Mouse (Mus musculus) heart, postnatal 0 days (tissue): Measurements from ENCODE around the gene Carmil1.

Experiments used
- CTCF ChIP-seq: IDR thresholded peaks from 2 replicates; pipeline ENCODE4 v1.5.1; 2016; ENCODE audit warnings: antibody characterized with exemption, control low read depth, low read depth
- EP300 ChIP-seq: IDR thresholded peaks from 2 replicates; pipeline ENCODE4 v1.6.1; 2016; ENCODE audit warnings: antibody characterized with exemption, low read depth

DNA sequence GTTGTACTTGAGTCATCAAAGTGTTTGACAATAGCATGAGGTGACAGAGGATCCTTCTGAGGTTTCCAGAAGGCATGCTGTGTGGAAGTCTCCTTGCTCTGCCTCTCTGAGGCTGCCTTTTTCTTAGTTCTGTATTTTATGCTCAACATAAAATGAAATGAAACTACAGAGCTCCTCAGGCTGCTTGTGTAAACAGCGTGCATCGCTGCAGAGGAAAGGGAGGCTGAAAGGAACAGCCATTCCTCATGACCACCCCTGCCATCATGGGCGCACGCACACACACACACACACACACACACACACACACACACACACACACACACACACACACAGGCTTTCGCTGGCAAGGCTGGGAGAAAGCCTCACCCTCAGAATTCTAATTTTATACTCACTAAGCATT is 230.3 kb downstream of the Carmil1 start:
- TF ChIP-seq CTCF (no peak), EP300 (no peak)
